Comparison of ENCODE assay signal across 18 mouse cellular contexts in the genomic region with DNA sequence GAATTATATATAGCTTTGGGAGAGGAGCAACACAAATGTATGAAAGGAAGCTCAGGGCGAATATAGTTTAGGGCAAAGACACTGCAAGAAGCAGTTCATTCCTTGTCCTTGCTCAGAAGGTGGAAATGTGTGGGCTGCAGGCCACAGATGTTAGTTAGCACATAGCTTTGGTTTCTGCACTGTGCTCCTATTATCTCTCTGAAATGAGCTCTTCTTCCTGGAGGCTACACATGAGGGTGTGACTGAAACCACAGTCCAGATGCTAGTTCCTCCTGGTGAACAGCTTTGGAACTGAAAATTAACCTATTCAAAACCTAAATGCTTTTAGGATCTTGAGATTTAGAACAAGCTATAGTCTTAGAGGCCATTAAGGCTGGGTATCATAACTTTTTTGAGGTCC. TPM values are rescaled to one million over a fixed set of nuclear protein-coding genes. Genes with fewer than 3 reads are reported as not detected.
"Had no signal": no experiment of that assay in that cellular context is flagged by ENCODE, and none has a peak within 500 bp of the region (broad histone marks: within the 10 kb centered on the region; RNA-seq: fewer than 3 reads in every experiment).

No protein-coding gene starts in this region.

- ATAC-seq: liver, postnatal 0 days; lung, postnatal 0 days; midbrain, embryonic 13.5 days; midbrain, embryonic 15.5 days had no signal

- H3K27me3 ChIP-seq: liver, embryonic 15.5 days; lung, embryonic 15.5 days; megakaryocyte, embryonic 14.5 days; midbrain, embryonic 13.5 days; midbrain, embryonic 15.5 days; neural tube, embryonic 12.5 days; stomach, embryonic 15.5 days had no signal

- H3K4me1 ChIP-seq: megakaryocyte, embryonic 14.5 days; midbrain, embryonic 13.5 days; midbrain, embryonic 15.5 days; stomach, embryonic 15.5 days had no signal

- H3K36me3 ChIP-seq: lung, embryonic 15.5 days; midbrain, embryonic 13.5 days; midbrain, embryonic 15.5 days; neural tube, embryonic 12.5 days; stomach, embryonic 15.5 days had no signal

- DNase-seq: liver, postnatal 0 days; lung, adult 2 months; lung, postnatal 14 days; lung, postnatal 36 days; right cerebral cortex, postnatal 14 days; thymus, adult 2 months had no signal

- H3K4me2 ChIP-seq: liver, embryonic 15.5 days; lung, embryonic 15.5 days; midbrain, embryonic 11.5 days; midbrain, embryonic 13.5 days; midbrain, embryonic 15.5 days; neural tube, embryonic 12.5 days; stomach, embryonic 15.5 days had no signal

- H3K27ac ChIP-seq: liver, embryonic 15.5 days; lung, embryonic 15.5 days; macrophage; midbrain, embryonic 13.5 days; midbrain, embryonic 15.5 days; neural tube, embryonic 12.5 days; stomach, embryonic 15.5 days; stomach, postnatal 0 days had no signal

- H3K4me3 ChIP-seq: liver, embryonic 15.5 days; lung, embryonic 15.5 days; megakaryocyte, embryonic 14.5 days; midbrain, embryonic 13.5 days; midbrain, embryonic 15.5 days; neural tube, embryonic 12.5 days; stomach, embryonic 15.5 days had no signal

- H3K9me3 ChIP-seq: liver, embryonic 15.5 days; lung, embryonic 15.5 days; midbrain, embryonic 13.5 days; midbrain, embryonic 15.5 days; neural tube, embryonic 12.5 days; stomach, embryonic 15.5 days had no signal

- H3K9ac ChIP-seq: liver, embryonic 15.5 days; liver, postnatal 0 days; lung, embryonic 15.5 days; midbrain, embryonic 13.5 days; midbrain, embryonic 15.5 days; neural tube, embryonic 12.5 days; stomach, embryonic 15.5 days had no signal

RNA-seq across cellular contexts. Expression of gene Cldn1, which starts 16.1 kb away (rescaled TPM):
- total RNA-seq: monocyte, adult 5-6 weeks had no signal
